Mouse (Mus musculus) T-helper 17 cell (primary cell): ENCODE data around the gene Tnfsf10.
"Not testable (repeated sequence)": the region's sequence is repeated elsewhere in the genome, so short reads cannot be mapped to it uniquely, and the experiment has no call there.

Experiments used
- in situ Hi-C, 2 experiments: fragments of 300-600 bp; cut with MboI, MseI; formaldehyde crosslinking; loops; 1 replicate in 1 of 2; 2 replicates in 1 of 2; pipeline ENCODE4 v1.15.1; 2025; ENCODE audit warnings: high pct_unique_total_duplicates in 2 of 2

Gene Tnfsf10

GRCm38 (mm10) chr3:27316559-27317287, at the start of gene Tnfsf10:
Gene Tnfsf10 (plus strand): TSS chr3:27317028.
- in situ Hi-C loops: no loop called here

GRCm38 (mm10) chr3:27267327-27267726, 49.5 kb upstream of the Tnfsf10 start:
- in situ Hi-C loops: loop anchor here in 1 of 2 experiments (5.0 kb wide), 1 partner anchor 190 kb away; no protein-coding TSS in a partner anchor

GRCm38 (mm10) chr3:27267887-27268286, 48.9 kb upstream of the Tnfsf10 start:
- in situ Hi-C loops: loop anchor here in 1 of 2 experiments (5.0 kb wide), 1 partner anchor 189 kb away; no protein-coding TSS in a partner anchor

- in situ Hi-C loops: loop anchor here in 1 of 2 experiments (5.0 kb wide), 1 partner anchor 188 kb away; no protein-coding TSS in a partner anchor
Observed at GRCm38 (mm10) chr3:27269151-27269550, 47.7 kb upstream of the Tnfsf10 start.

GRCm38 (mm10) chr3:27270160-27270962, 46.5 kb upstream of the Tnfsf10 start:
- in situ Hi-C loops: no loop called here

- in situ Hi-C loops: no loop called here
Observed at GRCm38 (mm10) chr3:27272926-27273745, 43.7 kb upstream of the Tnfsf10 start.

- in situ Hi-C loops: not testable (repeated sequence)
Observed at GRCm38 (mm10) chr3:27279286-27279925, 37.4 kb upstream of the Tnfsf10 start.

- in situ Hi-C loops: loop anchor here in 1 of 2 experiments (10.0 kb wide), 1 partner anchor 354 kb away; no protein-coding TSS in a partner anchor
Observed at GRCm38 (mm10) chr3:27280280-27280749, 36.5 kb upstream of the Tnfsf10 start.

- in situ Hi-C loops: loop anchor here in 1 of 2 experiments (10.0 kb wide), 1 partner anchor 352 kb away; no protein-coding TSS in a partner anchor
Observed at GRCm38 (mm10) chr3:27283071-27283713, 33.6 kb upstream of the Tnfsf10 start.

- in situ Hi-C loops: loop anchor here in 1 of 2 experiments (10.0 kb wide), 1 partner anchor 351 kb away; no protein-coding TSS in a partner anchor
Observed at GRCm38 (mm10) chr3:27283796-27284195, 33.0 kb upstream of the Tnfsf10 start.

GRCm38 (mm10) chr3:27284227-27284626, 32.6 kb upstream of the Tnfsf10 start:
- in situ Hi-C loops: loop anchor here in 1 of 2 experiments (10.0 kb wide), 1 partner anchor 351 kb away; no protein-coding TSS in a partner anchor

GRCm38 (mm10) chr3:27285072-27285471, 31.8 kb upstream of the Tnfsf10 start:
- in situ Hi-C loops: loop anchor here in 1 of 2 experiments (10.0 kb wide), 1 partner anchor 350 kb away; no protein-coding TSS in a partner anchor

GRCm38 (mm10) chr3:27288301-27288700, 28.5 kb upstream of the Tnfsf10 start:
- in situ Hi-C loops: loop anchor here in 1 of 2 experiments (10.0 kb wide), 1 partner anchor 346 kb away; no protein-coding TSS in a partner anchor

GRCm38 (mm10) chr3:27288909-27289308, 27.9 kb upstream of the Tnfsf10 start:
- in situ Hi-C loops: loop anchor here in 1 of 2 experiments (10.0 kb wide), 1 partner anchor 346 kb away; no protein-coding TSS in a partner anchor

- in situ Hi-C loops: no loop called here
Observed at GRCm38 (mm10) chr3:27290285-27290684, 26.5 kb upstream of the Tnfsf10 start.

GRCm38 (mm10) chr3:27290945-27291344, 25.9 kb upstream of the Tnfsf10 start:
- in situ Hi-C loops: not testable (repeated sequence)

- in situ Hi-C loops: not testable (repeated sequence)
Observed at GRCm38 (mm10) chr3:27291411-27291810, 25.4 kb upstream of the Tnfsf10 start.

GRCm38 (mm10) chr3:27293645-27294385, 23.0 kb upstream of the Tnfsf10 start:
- in situ Hi-C loops: no loop called here

GRCm38 (mm10) chr3:27300451-27300850, 16.4 kb upstream of the Tnfsf10 start:
- in situ Hi-C loops: no loop called here
